Mouse (Mus musculus) embryonic facial prominence, embryonic 12.5 days (tissue): ENCODE results near the gene Dct. TPM values are rescaled to one million over a fixed set of nuclear protein-coding genes. Genes with fewer than 3 reads are reported as not detected.

ENCODE experiments used
- ATAC-seq: fragments of 200-750 bp; cut with Nextera tagmentation; 2 replicates; pipeline ENCODE4 v1.8.0; 2017; ENCODE audit not compliant: insufficient number of reproducible peaks, insufficient read depth, low FRiP score, low TSS enrichment
- H3K27ac ChIP-seq: fragments of 300-500 bp; sonication (generic); 2 replicates; pipeline ENCODE4 v1.5.1; 2016; ENCODE audit warnings: mild to moderate bottlenecking
- H3K27me3 ChIP-seq: fragments of 300-500 bp; sonication (generic); 2 replicates; pipeline ENCODE4 v1.6.1; 2016; ENCODE audit warnings: mild to moderate bottlenecking, moderate library complexity
- H3K36me3 ChIP-seq: fragments of 300-500 bp; sonication (generic); 2 replicates; pipeline ENCODE4 v1.6.1; 2016; ENCODE audit warnings: mild to moderate bottlenecking
- H3K4me1 ChIP-seq: fragments of 300-500 bp; sonication (generic); 2 replicates; pipeline ENCODE4 v1.6.1; 2016
- H3K4me2 ChIP-seq: fragments of 300-500 bp; sonication (generic); replicated peaks from 2 replicates; pipeline ENCODE4 v1.6.1; 2016; ENCODE audit warnings: mild to moderate bottlenecking, moderate library complexity
- H3K4me3 ChIP-seq: fragments of 300-500 bp; sonication (generic); 2 replicates; pipeline ENCODE4 v1.5.1; 2016; ENCODE audit warnings: mild to moderate bottlenecking
- H3K9ac ChIP-seq: fragments of 300-500 bp; sonication (generic); 2 replicates; pipeline ENCODE4 v1.6.1; 2016; ENCODE audit warnings: mild to moderate bottlenecking, moderate library complexity
- H3K9me3 ChIP-seq: fragments of 300-500 bp; sonication (generic); 2 replicates; pipeline ENCODE4 v1.6.1; 2016; ENCODE audit warnings: mild to moderate bottlenecking, moderate library complexity
- WGBS: fragments of 180-500 bp; shearing (Covaris S2); methylation state at CpG from one replicate; pipeline ENCODE4 v1.1.7; 2016; 5-methylcytosine and 5-hydroxymethylcytosine counted together
- polyA plus RNA-seq: library from polyadenylated mRNA; unstranded; fragments of >200 nt; fragmentation: Nextera tagmentation; extraction: Ambion mirVana; gene quantifications from 2 replicates; pipeline ENCODE4 v1.2.1, GENCODE M21; 2016

Dct gene
- polyA plus RNA-seq = 7.6 and 13.6 TPM in 2 replicates

GRCm38 (mm10) chr14:118051975-118052630, at the start of gene Dct:
Dct (minus strand) TSS chr14:118052244.
- no peak within 1 kb of the TSS for H3K4me3 ChIP-seq
- no peaks in the 10 kb centered on the region for H3K9me3 ChIP-seq
- no peaks in the 10 kb centered on the region for H3K36me3 ChIP-seq
- peaks cover 5% of the 10 kb centered on the region; the same call in 1 of the 2 replicates for H3K4me1 ChIP-seq
- WGBS = 36% methylated on average over 13 of the region's 13 CpGs
- no peak within 1 kb of the TSS for H3K27ac ChIP-seq
- no peak within 1 kb of the TSS for H3K4me2 ChIP-seq
- no peaks in the 10 kb centered on the region; the same call in 1 of the 2 replicates for H3K27me3 ChIP-seq
- ATAC-seq = peak; percentile 42; the same call in 1 of the 2 replicates
- no peak within 1 kb of the TSS for H3K9ac ChIP-seq

- WGBS = 84% methylated on average over 14 of the region's 14 CpGs
- ATAC-seq = no peak
- Histone ChIP-seq H3K9me3 (no peaks in the 10 kb centered on the region), H3K36me3 (no peaks in the 10 kb centered on the region), H3K4me2 (no peak overlapping the region), H3K27ac (no peak overlapping the region), H3K9ac (no peak overlapping the region), H3K4me3 (no peak overlapping the region), H3K4me1 (no peaks in the 10 kb centered on the region), H3K27me3 (no peaks in the 10 kb centered on the region)
Observed at GRCm38 (mm10) chr14:118101227-118101990, 49.4 kb upstream of the Dct start.

GRCm38 (mm10) chr14:118098265-118098664, 46.2 kb upstream of the Dct start:
- no peak overlapping the region for H3K9ac ChIP-seq
- H3K4me2 ChIP-seq = no peak overlapping the region
- H3K9me3 ChIP-seq = no peaks in the 10 kb centered on the region
- no peak overlapping the region for H3K27ac ChIP-seq
- no peaks in the 10 kb centered on the region for H3K4me1 ChIP-seq
- H3K27me3 ChIP-seq = no peaks in the 10 kb centered on the region
- 58% methylated on average over 2 of the region's 2 CpGs for WGBS
- no peaks in the 10 kb centered on the region for H3K36me3 ChIP-seq
- no peak overlapping the region for H3K4me3 ChIP-seq
- no peak for ATAC-seq

GRCm38 (mm10) chr14:118089806-118090392, 37.9 kb upstream of the Dct start:
- no peaks in the 10 kb centered on the region for H3K36me3 ChIP-seq
- H3K4me3 ChIP-seq = peak overlapping the region; percentile 67
- ATAC-seq = 0 out of 2 replicates have a peak, but pooled peaks have one; percentile 49
- H3K27me3 ChIP-seq = no peaks in the 10 kb centered on the region; the same call in 1 of the 2 replicates
- no peak overlapping the region for H3K27ac ChIP-seq
- WGBS = under 1% methylated on average over 18 of the region's 18 CpGs
- 0 out of 2 replicates have a peak, but pooled peaks cover 4% of the 10 kb centered on the region for H3K4me1 ChIP-seq
- H3K9me3 ChIP-seq = no peaks in the 10 kb centered on the region
- peak overlapping the region; percentile 68 for H3K4me2 ChIP-seq
- peak overlapping the region; percentile 63 for H3K9ac ChIP-seq

- peak overlapping the region; percentile 63 for H3K9ac ChIP-seq
- peak overlapping the region; percentile 68 for H3K4me2 ChIP-seq
- WGBS = under 1% methylated on average over 44 of the region's 44 CpGs
- no peaks in the 10 kb centered on the region; the same call in 1 of the 2 replicates for H3K27me3 ChIP-seq
- peak overlapping the region; percentile 67 for H3K4me3 ChIP-seq
- 0 out of 2 replicates have a peak overlapping the region, but pooled peaks have one; percentile 50 for H3K27ac ChIP-seq
- H3K36me3 ChIP-seq = no peaks in the 10 kb centered on the region
- H3K4me1 ChIP-seq = 0 out of 2 replicates have a peak, but pooled peaks cover 4% of the 10 kb centered on the region
- no peaks in the 10 kb centered on the region for H3K9me3 ChIP-seq
- peak; percentile 35 for ATAC-seq
Observed at GRCm38 (mm10) chr14:118089215-118089805, 37.3 kb upstream of the Dct start.

GRCm38 (mm10) chr14:118088437-118089207, 36.6 kb upstream of the Dct start:
- no peak for ATAC-seq
- 12% methylated on average over 22 of the region's 22 CpGs for WGBS
- H3K27me3 ChIP-seq = no peaks in the 10 kb centered on the region; the same call in 1 of the 2 replicates

GRCm38 (mm10) chr14:118086271-118087035, 34.4 kb upstream of the Dct start:
- Histone ChIP-seq H3K27ac (no peak overlapping the region), H3K9ac (no peak overlapping the region), H3K4me3 (no peak overlapping the region), H3K4me1 (0 out of 2 replicates have a peak, but pooled peaks cover 4% of the 10 kb centered on the region), H3K4me2 (no peak overlapping the region), H3K9me3 (no peaks in the 10 kb centered on the region), H3K36me3 (no peaks in the 10 kb centered on the region), H3K27me3 (no peaks in the 10 kb centered on the region; the same call in 1 of the 2 replicates)
- WGBS = 39% methylated on average over 5 of the region's 5 CpGs
- ATAC-seq = no peak

More at GRCm38 (mm10) chr14:118088437-118089207, 36.6 kb upstream of the Dct start:
- Histone ChIP-seq H3K9ac (peak overlapping the region; percentile 54; the same call in 1 of the 2 replicates), H3K36me3 (no peaks in the 10 kb centered on the region), H3K4me2 (peak overlapping the region; percentile 68), H3K4me3 (peak overlapping the region; percentile 67), H3K27ac (0 out of 2 replicates have a peak overlapping the region, but pooled peaks have one; percentile 50), H3K9me3 (no peaks in the 10 kb centered on the region), H3K4me1 (0 out of 2 replicates have a peak, but pooled peaks cover 4% of the 10 kb centered on the region)

GRCm38 (mm10) chr14:118083851-118084250, 31.8 kb upstream of the Dct start:
- no peak overlapping the region for H3K9ac ChIP-seq
- no peaks in the 10 kb centered on the region for H3K9me3 ChIP-seq
- no peaks in the 10 kb centered on the region; the same call in 1 of the 2 replicates for H3K27me3 ChIP-seq
- WGBS = 85% methylated on average over 6 of the region's 6 CpGs
- H3K4me1 ChIP-seq = 0 out of 2 replicates have a peak, but pooled peaks cover 4% of the 10 kb centered on the region
- H3K36me3 ChIP-seq = no peaks in the 10 kb centered on the region
- H3K4me2 ChIP-seq = no peak overlapping the region
- no peak overlapping the region for H3K4me3 ChIP-seq
- H3K27ac ChIP-seq = no peak overlapping the region
- ATAC-seq = no peak

GRCm38 (mm10) chr14:118080606-118081005, 28.6 kb upstream of the Dct start:
- no peak overlapping the region for H3K4me2 ChIP-seq
- no peaks in the 10 kb centered on the region for H3K27me3 ChIP-seq
- 40% methylated on average over 11 of the region's 11 CpGs for WGBS
- H3K4me3 ChIP-seq = no peak overlapping the region
- ATAC-seq = no peak
- H3K9ac ChIP-seq = no peak overlapping the region
- no peaks in the 10 kb centered on the region for H3K4me1 ChIP-seq
- no peaks in the 10 kb centered on the region for H3K36me3 ChIP-seq
- no peaks in the 10 kb centered on the region for H3K9me3 ChIP-seq
- H3K27ac ChIP-seq = no peak overlapping the region

- Histone ChIP-seq H3K4me2 (no peak overlapping the region), H3K9me3 (no peaks in the 10 kb centered on the region), H3K36me3 (no peaks in the 10 kb centered on the region), H3K27ac (no peak overlapping the region), H3K9ac (no peak overlapping the region), H3K27me3 (no peaks in the 10 kb centered on the region), H3K4me3 (no peak overlapping the region), H3K4me1 (no peaks in the 10 kb centered on the region)
- 72% methylated on average over 12 of the region's 12 CpGs for WGBS
- 0 out of 2 replicates have a peak, but pooled peaks have one; percentile 22 for ATAC-seq
Observed at GRCm38 (mm10) chr14:118070100-118070499, 18.1 kb upstream of the Dct start.
